Mouse (Mus musculus) gastrocnemius, postnatal 14 days (tissue): ENCODE measurements around the gene Pdhb. TPM values are rescaled to one million over a fixed set of nuclear protein-coding genes. Genes with fewer than 3 reads are reported as not detected.
A peak's percentile ranks its signal among the peaks of the same experiment; 100 is the strongest.

Source experiments
- DNase-seq: peaks from one replicate; pipeline ENCODE4 v3.0.0; 2021; ENCODE audit warnings: mixed read lengths
- intact Hi-C: fragments of 180-260 bp; cut with DNase I; formaldehyde crosslinking; loops from one replicate; pipeline ENCODE4 v1.15.1; 2025; ENCODE audit warnings: low total_unique reads
- long read RNA-seq, 2 experiments: library from polyadenylated mRNA; stranded (forward); transcript quantifications; one replicate each; pipeline ENCODE4 v2.0.0; 2021
- total RNA-seq, 2 experiments: library from RNA; stranded (reverse); gene quantifications; 2 replicates each; pipeline ENCODE4 v1.2.3; 2021

The Pdhb gene
- 100 to 1,000 TPM; 335 to 409 TPM for total RNA-seq
- long read RNA-seq, experiment 1, transcript Pdhb-201 (10 exons, 1,513 nt) = major isoform, 367 of 385 reads
- long read RNA-seq, experiment 1, partial matches to known transcripts = 11 of 385 reads
- long read RNA-seq, experiment 1, other reads (novel, unspliced or antisense) = 6 of 385 reads
- long read RNA-seq, experiment 2, transcript Pdhb-201 (10 exons, 1,513 nt) = major isoform, 454 of 470 reads
- long read RNA-seq, experiment 2, partial matches to known transcripts = 4 of 470 reads
- long read RNA-seq, experiment 2, other reads (novel, unspliced or antisense) = 9 of 470 reads

DNA sequence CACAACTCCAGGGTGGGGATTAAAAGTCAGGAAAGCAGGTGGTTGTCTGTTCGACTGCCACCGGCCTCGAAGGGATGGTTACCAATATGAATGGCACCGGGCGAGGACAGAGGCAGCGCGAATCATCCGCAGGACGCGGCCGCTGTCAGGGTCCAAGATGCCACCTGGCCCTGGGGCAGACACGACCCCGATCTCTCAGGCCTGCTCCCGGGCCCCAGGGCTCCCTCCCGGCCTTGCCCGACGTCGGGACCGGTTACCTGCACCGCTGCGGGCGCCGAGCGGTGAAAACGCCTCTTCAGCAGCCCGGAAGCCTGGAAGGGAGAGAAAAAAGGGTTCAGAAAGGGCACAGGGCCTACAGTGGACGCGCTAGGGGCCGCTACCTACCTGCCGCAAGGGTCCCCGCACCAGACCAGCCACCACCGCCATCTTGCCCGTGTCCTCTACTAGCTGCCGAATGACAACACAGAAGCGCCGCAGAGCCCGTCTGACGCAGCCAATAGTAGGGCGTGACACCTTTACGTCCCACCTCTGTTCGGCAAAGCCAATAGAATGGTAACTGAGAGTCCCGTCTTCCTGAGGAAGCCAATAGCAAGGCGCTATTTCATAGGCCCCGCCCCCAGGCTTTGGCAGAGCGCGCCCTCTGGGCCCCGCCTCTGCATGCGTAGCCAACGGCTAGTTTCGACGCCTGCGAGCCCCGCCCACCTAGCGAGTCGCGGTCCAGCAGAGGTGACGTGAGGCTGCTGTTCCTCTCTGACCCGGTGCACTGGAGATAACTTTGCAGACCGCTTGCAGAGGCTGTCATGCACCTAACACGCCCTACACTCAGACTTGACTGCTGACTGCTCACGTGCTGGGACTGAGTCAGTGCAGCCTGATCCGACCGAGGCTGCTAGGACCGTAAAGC, at the start of gene Pdhb:
Gene Pdhb (minus strand): TSS at position 519 of the 904 bp plus-strand sequence.
- intact Hi-C loops = no loop called here
- DNase-seq = peak; percentile 99

- DNase-seq = no peak
- intact Hi-C loops = no loop called here
These were observed 49.7 kb upstream of the Pdhb start for GRCm38 (mm10) chr14:8222561-8222960.

- no peak for DNase-seq
- intact Hi-C loops = no loop called here
These were observed 48.1 kb upstream of the Pdhb start for GRCm38 (mm10) chr14:8220912-8221311.

GRCm38 (mm10) chr14:8220306-8220705, 47.5 kb upstream of the Pdhb start:
- intact Hi-C loops = no loop called here
- no peak for DNase-seq

DNA sequence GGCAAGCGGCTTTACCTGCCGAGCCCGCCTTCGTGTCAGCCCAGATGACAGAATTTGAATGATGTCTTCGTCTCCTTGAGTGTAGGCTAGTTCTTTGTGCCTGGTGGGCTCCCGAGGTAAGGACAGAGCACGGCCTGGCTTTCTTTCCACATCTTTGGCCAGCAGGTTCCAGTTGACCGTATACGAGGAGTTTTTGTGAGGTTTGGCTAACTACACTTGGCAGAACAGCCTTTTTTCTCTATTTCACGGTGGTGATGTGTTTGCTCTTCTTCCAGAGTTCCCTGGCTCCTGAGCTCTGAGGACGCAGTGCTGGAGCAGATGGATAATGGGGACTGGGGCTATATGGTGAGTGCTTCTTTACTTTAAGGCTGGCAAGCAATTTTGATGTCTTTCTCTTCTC, 47.1 kb upstream of the Pdhb start:
- intact Hi-C loops = no loop called here
- DNase-seq = no peak

GRCm38 (mm10) chr14:8218730-8219380, 46.0 kb upstream of the Pdhb start:
- intact Hi-C loops = no loop called here
- DNase-seq = no peak

DNA sequence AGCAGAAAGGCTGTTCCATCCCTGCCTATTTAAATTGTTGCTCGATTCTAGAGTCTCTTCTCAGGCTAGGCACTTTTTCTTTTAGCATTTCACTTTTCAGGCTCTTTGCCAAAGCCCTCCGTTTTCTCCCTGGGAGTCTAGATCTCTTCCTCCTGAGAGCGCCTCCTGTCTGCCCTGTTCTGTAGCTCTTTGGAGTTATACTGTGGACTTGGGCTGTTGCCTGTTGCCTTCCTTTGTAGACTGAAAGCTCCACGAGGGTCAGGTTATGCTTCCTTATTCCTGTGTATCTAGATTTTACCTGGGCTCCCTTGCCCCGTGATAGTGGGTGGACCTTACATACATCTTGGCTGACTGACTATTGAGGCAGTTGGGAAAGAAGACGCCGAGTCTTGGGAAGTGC, 45.4 kb upstream of the Pdhb start:
- DNase-seq = no peak
- intact Hi-C loops = no loop called here

DNA sequence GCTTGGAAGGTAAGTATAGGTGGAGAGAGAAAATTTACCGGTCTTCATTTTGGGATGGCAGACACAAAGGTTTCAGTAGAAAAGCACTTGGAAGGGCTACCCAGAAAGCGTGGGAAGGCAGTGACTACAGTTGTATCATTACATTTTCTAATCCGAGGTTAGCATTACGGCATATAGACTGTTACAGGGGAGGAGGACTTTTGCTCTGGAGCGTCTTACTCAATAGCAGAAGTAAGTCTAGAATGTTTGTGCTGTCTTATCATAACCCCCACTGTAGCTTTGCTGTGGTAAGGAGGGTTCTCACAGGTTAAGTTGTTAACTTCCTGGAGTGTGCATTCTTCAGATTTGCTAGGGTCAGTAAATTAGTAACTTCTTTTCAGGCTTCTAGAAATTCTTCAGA, 43.3 kb upstream of the Pdhb start:
- intact Hi-C loops = no loop called here

DNA sequence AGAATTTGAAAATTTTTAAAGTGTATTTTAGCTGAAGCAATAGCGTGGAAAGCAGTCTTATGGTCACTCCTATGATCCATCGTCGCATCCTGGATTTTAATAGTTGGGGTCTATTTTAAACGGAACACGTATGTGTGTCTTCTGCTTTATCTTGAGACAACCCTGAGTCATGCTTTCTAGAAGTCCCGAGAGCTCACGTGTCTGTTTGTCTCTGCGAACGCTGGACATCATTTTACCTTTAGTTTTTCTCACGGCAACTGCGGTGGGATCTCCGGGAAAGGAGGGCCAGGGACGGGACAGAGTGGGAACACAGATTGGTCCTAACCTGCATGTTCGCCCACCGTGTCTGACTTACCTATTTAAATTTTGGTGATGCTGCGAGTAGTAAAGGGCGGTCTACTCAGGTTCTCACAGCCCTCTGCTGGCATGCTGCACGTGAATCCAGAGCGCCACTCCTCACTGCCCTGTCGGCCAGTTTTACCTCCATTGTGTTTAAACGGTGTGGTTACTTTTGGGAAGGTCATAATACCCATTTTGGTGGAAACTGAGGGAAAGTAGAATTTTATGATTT, 42.5 kb upstream of the Pdhb start:
- no peak for DNase-seq
- intact Hi-C loops = no loop called here

More for the DNA sequence above, 43.3 kb upstream of the Pdhb start:
- DNase-seq = no peak

GRCm38 (mm10) chr14:8214299-8215207, 41.7 kb upstream of the Pdhb start:
- intact Hi-C loops = no loop called here
- DNase-seq = peak; percentile 81

DNA sequence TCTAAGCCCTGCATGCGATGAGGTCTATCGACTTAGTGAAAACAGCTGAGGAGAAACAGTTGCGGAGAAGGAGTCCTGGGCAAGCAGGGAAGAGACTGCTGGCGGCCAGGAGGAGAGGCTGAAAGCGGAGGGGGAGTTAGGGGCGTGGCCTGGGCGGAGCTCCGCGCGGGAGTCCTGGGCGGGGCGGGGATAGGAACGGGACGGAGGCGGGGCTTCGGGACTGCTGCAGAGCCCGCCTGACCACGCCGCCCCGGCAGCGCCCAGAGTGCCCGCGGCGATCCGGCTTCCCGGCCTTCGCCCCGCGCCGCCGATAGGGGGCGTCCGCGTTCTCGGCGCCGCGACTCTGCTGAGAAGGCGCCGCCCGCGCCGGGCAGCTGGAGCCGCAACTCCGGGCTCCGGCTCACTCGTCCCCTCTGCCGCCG, 41.0 kb upstream of the Pdhb start, which contains the start of gene Kctd6:
Gene Kctd6 (plus strand): TSS at position 338 of the 422 bp plus-strand sequence.
- DNase-seq = peak; percentile 100
- intact Hi-C loops = no loop called here

GRCm38 (mm10) chr14:8212996-8213395, 40.2 kb upstream of the Pdhb start:
- DNase-seq = no peak
- intact Hi-C loops = no loop called here

- intact Hi-C loops = no loop called here
- no peak for DNase-seq
These were observed 37.1 kb upstream of the Pdhb start for GRCm38 (mm10) chr14:8209896-8210295.

DNA sequence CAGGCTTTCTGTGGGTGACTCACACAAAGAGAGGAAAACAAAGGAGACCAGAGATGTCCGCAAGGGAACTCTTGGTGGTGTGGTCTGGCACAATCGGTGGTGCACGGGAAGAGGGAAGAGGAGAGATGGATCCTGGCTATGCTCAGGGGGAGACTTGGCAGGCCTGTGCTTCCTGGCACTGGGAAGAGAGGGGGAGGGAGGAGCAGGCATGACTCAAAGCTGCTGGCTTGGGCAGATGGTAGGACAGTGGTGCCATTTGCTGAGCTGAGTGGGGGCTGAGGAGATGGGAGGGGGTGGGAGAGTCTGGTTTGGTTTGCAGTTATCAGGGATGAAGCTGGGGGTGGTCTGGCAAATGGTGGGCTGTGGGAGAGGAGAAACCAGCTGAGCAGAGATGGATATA, 36.1 kb upstream of the Pdhb start:
- intact Hi-C loops = no loop called here
- no peak for DNase-seq

GRCm38 (mm10) chr14:8207543-8207942, 34.7 kb upstream of the Pdhb start:
- intact Hi-C loops = no loop called here
- DNase-seq = no peak

- no peak for DNase-seq
These were observed 34.3 kb upstream of the Pdhb start for GRCm38 (mm10) chr14:8207105-8207504.

GRCm38 (mm10) chr14:8206179-8206910, 33.5 kb upstream of the Pdhb start:
- intact Hi-C loops = no loop called here
- no peak for DNase-seq

More at GRCm38 (mm10) chr14:8207105-8207504, 34.3 kb upstream of the Pdhb start:
- intact Hi-C loops = no loop called here

GRCm38 (mm10) chr14:8201715-8202114, 28.9 kb upstream of the Pdhb start:
- intact Hi-C loops = no loop called here
- no peak for DNase-seq
